Mouse (Mus musculus) neural tube, embryonic 14.5 days (tissue): Measurements from ENCODE around the gene Pla1a. TPM values are rescaled to one million over a fixed set of nuclear protein-coding genes. Genes with fewer than 3 reads are reported as not detected.

ENCODE experiments used
- polyA plus RNA-seq: library from polyadenylated mRNA; unstranded; fragments of >200 nt; fragmentation: Nextera tagmentation; extraction: Ambion mirVana; gene quantifications from 2 replicates; pipeline ENCODE4 v1.2.1, GENCODE M21; 2014

Gene Pla1a
- polyA plus RNA-seq, 1 experiment from 2014 or later: 0.47 TPM

Other genes starting within 250 kb of the Pla1a start
- not detected in 2 replicates for gene Nr1i2, start 138.3 kb downstream of the Pla1a start, polyA plus RNA-seq
- gene Maats1, start 91.0 kb downstream of the Pla1a start, polyA plus RNA-seq: 0.62 and 0.66 TPM in 2 replicates
- gene Cox17, start 86.2 kb downstream of the Pla1a start, polyA plus RNA-seq: 82.0 and 91.6 TPM in 2 replicates
- gene Gm21987, start 86.1 kb downstream of the Pla1a start, polyA plus RNA-seq: not detected in 2 replicates
- gene Popdc2, start 70.9 kb downstream of the Pla1a start, polyA plus RNA-seq: 0.62 and 0.71 TPM in 2 replicates
- gene Adprh, start 19.6 kb upstream of the Pla1a start, polyA plus RNA-seq: 130 and 141 TPM in 2 replicates
- gene Cd80, start 22.4 kb upstream of the Pla1a start, polyA plus RNA-seq: 0.67 and 0.74 TPM in 2 replicates
- 31.9 and 33.2 TPM in 2 replicates for gene Timmdc1, start 89.5 kb upstream of the Pla1a start, polyA plus RNA-seq
- gene Poglut1, start 117.1 kb upstream of the Pla1a start, polyA plus RNA-seq: 57.0 and 64.2 TPM in 2 replicates
- gene Tmem39a, start 125.6 kb upstream of the Pla1a start, polyA plus RNA-seq: 30.8 and 44.0 TPM in 2 replicates